Mouse (Mus musculus): ENCODE measurements around the gene Ercc6.
A peak's percentile ranks its signal among the peaks of the same experiment; 100 is the strongest.

Ercc6 gene

DNA sequence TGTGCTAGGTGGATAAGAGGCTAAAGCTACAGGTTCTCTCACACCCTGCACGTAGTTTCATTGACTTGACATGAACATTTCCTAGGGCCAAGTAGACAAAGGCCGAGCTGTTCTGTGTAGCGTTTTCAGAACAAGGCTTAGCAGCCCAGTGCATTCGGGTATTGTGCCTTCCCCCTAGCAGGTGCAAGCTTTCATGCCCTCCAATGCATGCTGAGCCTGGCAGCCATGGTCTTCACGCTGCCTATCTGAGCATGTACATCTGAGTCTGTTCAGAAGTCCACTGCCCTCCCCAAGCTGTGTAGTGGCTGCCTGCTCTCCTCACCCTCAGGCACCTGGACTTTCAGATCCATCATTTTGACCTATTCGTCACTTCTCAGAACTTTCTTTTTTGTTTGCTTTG lies 50.3 kb downstream of the Ercc6 start:
- DNase-seq (ENCODE audit: extremely low spot score, low spot score): no peak

DNA sequence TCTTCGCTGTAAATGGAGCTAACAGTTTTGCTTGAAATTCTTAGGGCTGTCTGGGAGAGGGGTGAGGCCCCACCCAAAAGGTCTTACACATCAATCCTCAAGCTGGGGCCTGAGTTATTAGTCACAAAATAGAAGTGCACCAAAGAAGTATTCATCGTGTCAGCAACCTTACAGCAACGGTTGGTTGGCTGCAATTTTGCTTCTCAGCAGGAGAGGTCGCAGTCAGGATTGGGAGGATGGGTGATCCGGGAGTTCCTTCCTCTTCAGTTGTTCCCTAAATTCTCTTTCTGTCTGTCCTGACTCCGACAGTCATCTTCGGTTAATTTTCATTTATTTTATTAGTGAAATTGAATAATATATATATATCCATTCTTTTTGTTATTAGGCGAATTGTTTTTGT lies 59.2 kb downstream of the Ercc6 start:
- DNase-seq (ENCODE audit: extremely low spot score, low spot score): no peak

DNA sequence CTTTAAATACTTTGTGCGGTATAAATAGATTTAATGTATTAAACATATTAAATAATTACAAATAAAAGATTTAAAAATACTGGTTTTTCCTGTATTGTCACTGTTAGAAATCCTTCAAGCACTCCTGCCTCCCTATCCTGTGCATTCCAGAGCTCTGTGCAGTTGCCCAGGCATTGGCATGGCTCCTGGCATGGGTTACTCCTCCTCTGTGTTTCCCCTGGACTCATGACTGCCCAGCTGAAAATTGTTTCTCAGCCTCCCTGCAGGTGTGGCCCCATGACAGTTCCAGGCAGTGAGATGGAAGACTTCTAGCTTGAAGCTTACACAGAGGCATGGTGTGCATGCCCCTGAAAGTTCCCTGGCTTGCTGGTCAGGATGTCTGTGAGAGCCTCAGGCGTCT lies 65.1 kb downstream of the Ercc6 start:
- DNase-seq (ENCODE audit: extremely low spot score, low spot score): no peak

DNA sequence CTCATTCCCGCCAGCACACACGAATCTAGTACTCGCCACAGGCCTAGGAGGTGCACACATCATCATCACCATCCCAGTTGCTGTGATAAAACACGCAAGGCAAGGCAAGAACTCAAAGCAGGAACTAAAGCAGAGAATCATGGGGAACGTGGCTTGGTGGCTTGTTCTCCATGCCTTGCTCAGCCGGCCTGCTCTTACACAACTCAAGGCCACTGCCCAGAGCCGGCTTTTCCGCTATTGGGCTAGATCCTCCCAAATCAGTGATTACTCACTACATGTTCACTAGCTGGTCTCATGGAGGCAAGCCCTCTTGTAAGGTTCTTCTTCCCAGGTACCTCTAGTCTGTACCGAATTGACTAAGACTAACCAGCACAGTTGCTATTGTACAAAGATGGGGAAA lies 70.4 kb downstream of the Ercc6 start:
- no peak for DNase-seq (ENCODE audit: extremely low spot score, low spot score)

DNA sequence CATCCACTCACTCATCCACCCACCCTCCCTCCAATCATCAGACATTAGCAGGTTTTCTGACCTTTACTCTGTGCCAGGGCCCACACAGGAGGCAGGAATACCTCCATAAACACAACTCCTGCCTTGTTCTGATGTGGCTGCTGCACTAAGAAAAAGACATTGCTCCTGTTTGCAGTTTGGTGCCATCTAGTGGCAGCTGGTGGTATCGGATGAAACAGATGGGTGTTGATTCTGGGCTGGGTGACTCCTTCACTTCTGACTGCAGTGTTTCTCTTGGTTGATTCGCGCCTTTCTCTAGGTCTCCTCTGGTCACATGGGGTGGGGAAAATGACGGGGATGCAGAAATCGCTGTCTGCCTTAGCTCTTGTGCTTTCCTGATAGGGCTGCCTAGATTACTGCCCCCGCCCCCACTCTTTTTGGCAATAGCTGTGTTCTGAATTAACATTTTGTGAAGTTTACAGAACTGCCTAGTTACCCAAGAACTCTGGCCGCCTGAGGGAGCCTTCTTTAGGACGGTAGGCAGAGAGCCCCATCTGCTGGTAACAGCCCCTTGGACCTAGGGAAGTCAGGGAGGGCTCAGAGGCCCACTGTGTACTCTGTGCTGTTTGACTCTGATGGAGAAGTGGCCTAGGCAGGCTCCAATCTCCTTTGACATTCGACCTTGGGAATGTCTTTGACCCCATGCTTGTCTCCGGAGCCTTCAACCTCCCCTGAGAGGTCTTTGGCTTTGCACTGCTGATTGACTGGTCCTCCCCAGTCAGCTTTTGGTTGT lies 73.9 kb downstream of the Ercc6 start:
- DNase-seq (ENCODE audit: extremely low spot score, low spot score): peak; percentile 86

DNA sequence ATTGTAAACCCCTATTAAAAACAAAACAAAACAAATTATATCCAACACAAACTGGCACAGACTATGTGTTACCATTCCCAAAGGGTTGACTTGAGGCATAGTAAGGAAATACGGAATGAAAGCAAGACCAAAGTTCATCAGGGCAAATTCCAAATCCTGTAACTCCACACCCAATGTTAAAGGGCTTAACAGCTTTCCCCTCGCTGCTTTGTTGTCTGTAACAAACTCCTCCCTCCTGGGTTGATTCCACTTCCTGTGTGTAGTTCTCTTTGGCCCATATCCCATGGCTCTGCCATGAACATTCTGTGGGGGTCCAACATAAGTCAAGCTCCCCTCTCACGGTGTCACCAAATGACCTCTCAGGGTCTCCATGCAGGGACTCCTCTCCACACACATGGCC lies 77.1 kb downstream of the Ercc6 start:
- no peak for DNase-seq (ENCODE audit: extremely low spot score, low spot score)

DNA sequence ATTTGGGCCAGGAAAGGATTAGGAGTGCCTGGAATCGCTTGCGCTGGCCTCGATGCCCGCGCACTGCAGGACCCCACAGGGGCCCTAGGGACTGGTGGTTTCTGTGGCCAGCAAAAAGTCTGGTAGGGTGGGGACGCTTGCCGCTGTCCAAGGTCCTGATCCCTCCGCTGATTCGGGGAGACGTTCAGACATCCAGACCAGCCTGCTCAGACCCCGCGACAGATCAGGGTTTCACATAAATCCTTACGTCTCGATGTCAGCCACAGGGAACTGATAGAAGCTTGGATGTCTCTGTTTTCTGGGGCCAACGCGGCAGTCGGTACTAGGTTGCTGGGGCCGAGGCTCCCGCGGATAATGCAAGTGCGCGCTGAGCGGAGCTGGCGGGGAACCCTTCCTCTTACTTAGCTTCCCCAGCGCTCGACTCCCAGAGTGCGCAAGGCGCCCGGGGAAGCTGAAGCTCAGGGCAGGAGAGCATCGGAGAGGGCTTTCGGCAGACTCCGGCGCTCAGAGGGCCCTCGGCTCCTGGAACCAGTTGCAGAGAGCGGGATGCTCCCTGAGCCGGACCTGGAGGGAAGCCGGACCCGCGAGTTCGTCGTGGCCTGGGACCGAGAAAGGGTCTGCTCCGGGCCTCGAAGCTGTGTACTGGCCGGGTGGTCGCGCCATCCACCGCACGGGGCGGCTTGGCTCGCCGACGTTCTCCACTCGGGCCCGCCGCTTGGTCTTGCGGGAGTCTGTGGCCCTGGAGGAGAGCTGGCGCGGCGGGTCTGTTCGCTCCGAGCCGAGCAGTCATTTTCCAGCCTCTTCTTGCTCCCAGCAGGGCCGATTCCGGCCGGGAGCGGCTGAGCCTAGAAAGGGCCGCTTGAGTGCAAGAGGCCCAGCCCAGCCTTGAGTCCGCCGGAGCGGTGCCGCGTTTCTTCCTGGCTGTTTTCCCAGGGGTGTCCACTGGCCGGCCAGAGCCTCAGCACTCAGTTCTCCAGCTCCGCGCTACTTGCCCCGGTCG lies 84.2 kb downstream of the Ercc6 start:
- peak; percentile 86 for DNase-seq (ENCODE audit: extremely low spot score, low spot score)

DNA sequence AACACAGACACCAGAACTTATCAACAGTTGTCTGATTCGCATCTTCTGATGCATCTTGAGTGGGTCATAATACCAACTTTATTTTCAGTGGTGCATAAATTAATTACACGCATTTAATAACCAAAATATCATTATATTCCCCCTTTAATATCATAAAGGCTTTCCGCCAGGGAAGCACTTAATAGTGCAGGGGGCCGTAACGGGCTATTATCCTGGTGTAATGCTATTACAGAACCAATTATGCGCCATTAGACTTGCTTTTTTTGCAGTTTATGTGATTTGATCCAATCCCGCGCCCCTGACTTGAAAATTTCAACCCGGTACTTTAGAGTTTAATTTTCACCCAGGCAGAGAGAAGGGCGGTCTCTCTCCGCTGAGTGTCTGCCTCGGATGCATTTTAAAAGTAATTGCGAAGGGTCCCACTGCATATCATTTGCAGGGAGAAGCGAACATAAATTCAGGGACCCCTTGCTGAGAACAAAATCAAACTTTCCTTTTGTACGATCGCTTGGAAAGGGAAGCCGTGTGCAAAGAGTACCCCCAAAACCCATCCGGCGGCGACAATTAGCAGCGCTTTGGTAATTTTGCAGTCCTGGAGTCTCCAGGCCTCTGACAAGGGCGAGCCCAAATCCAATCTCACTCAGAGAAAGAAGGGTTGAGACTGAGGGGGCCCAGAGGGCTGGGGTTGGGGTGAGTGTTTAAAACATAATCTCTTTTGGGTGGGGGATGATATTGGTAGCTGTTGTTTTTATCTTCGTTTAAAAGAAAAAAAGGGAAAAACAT lies 85.3 kb downstream of the Ercc6 start:
- peak; percentile 26 for DNase-seq (ENCODE audit: extremely low spot score, low spot score)

DNA sequence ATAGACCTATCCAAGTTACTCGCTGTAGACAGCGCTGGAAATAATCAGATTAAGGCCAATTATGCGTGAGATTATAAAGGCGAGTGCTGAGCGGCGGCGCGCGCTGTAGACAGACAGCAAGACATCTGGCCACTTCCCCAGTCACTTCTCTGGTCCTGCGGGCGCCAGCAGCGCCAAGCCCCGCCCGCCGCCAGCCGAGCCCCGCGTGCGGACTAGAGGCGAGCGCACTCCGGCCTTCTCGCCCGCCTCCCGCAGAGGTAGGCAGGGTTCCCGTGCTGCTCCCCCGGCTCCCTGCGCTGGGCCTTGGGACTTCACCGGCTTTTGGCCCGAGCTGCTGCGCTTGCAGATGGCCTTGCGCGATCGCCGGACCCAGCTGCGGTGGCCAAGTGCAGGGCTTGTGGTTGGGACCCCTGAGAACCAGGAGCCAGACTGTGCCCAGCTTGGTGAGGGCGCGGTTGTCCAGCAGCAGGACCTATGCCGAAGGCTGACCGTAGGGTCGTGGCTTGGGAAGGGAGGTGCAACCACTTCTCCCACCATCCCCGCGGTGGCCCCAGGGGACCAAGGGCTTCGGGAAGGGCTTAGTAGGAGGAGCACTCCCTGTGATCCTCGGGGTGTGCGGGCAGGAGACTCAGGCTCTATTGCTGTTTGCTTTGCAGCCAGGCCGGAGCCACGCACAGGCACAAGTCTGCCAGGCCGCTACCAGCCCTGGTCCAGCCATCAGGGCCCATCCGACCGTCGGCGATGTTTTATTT lies 86.1 kb downstream of the Ercc6 start, which contains the start of gene Prrxl1:
Gene Prrxl1 (plus strand): TSS at position 118 of the 752 bp plus-strand sequence.
- DNase-seq (ENCODE audit: extremely low spot score, low spot score): peak; percentile 60

DNA sequence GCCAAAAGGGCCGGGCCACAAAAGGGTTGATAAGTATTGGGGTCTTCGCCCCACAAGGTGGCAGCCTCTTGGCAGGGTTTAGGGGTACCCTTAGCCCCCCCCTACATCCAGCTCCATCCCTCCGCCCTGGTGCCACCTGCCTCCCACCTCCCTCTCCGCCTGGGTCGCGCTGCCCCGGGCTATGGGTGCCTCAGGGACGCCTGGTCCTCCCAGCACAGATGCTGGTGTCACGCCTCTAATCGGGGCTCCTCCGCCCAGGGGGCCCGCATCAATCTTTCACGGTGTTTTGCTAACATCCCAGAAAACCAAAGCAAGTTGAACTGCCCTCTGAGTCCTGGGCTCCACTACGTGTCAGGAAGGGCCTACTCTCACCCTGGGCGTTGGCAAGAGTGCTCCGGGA lies 86.8 kb downstream of the Ercc6 start:
- peak; percentile 48 for DNase-seq (ENCODE audit: extremely low spot score, low spot score)

DNA sequence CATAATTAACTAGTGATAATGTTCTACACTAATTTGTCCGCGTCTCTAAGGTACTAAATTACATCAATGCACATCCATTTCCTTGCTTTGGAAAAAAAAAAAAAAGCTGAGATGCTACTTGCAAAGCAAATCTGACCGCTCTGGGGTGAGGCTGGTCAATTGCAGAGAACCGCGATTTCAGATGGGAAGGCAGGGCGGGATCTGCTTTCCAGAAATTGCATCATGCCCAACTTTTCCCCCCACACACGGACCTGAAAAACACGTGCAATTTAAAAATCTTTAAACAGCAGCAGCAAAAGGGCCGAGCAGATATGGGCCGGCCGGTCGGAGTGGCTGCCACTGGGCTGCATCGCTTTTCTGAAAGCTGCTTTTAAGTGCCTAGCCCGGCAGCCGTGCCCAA lies 92.2 kb downstream of the Ercc6 start:
- no peak for DNase-seq (ENCODE audit: extremely low spot score, low spot score)

DNA sequence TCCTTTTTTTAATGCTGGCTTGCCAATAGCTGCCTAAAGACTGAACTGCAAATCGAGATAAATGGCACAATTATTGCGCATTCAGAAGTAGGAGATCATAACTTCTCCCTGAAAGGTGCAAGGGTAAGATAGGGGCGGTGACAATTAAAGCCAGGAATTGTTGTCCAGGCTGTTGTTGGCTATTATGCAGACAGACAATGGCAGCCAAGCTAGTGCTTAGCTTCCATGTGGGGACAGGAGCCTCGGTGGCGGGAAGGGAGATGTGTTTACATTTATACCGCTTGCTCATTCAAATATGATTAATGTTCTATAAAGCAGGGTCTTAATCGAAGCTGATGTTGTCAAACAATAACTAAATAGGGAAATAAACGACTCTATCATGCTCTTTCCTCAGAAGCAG lies 93.0 kb downstream of the Ercc6 start:
- DNase-seq (ENCODE audit: extremely low spot score, low spot score): no peak

DNA sequence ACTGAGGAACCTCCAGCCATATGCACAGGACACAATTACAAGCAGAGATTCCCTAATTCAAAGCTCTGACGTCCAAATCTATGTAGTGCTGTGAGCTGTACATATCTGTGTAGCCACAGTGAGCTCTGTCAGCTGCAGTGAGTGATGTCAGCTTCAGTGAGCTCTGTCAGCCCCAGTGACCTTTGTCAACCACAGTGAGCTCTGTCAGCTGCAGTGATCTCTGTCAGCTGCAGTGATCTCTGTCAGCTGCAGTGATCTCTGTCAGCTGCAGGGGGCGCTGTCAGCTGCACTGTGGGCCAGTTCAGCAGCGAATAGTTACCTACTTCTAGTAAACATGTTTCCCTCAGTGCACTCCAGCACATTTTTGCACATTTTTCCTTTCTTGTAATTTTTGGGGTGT lies 96.1 kb downstream of the Ercc6 start:
- no peak for DNase-seq (ENCODE audit: extremely low spot score, low spot score)

DNA sequence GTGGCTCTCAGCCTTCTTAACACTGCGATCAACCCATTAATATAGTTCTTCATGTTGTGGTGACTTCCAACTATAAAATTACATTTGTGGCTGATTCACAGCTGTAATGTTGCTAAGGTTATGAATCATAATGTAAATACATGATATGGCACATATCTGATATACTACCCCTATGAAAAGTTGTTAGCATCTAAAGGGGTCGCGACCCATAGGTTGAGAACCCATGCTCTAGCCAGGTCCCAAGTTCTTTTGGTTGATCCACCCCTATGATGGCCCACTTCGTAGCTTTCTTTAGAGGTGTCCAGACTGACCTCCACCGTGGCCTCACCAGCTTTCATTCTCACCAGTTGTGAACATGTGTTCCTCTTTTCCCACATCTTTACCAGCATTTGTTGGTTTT lies 103.9 kb downstream of the Ercc6 start:
- no peak for DNase-seq (ENCODE audit: extremely low spot score, low spot score)

DNA sequence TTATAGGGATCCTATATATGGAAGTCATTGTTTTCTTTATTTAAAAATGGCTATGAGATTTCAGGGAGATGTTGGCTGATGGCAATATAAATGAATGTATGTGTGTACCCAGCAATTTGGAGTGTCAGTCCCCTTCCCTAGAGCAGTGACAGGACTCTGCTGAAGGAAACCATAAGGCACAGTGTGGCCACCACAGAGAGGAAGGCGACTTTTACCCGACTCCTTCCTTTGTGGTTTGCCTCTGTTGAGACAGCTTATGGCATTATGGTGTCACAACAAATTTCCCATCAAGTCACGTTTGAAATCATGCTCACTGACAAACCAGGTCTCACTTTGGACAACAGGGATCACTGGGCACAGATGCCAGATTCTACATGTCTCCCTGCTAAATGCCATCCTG lies 110.9 kb downstream of the Ercc6 start:
- DNase-seq (ENCODE audit: extremely low spot score, low spot score): no peak

DNA sequence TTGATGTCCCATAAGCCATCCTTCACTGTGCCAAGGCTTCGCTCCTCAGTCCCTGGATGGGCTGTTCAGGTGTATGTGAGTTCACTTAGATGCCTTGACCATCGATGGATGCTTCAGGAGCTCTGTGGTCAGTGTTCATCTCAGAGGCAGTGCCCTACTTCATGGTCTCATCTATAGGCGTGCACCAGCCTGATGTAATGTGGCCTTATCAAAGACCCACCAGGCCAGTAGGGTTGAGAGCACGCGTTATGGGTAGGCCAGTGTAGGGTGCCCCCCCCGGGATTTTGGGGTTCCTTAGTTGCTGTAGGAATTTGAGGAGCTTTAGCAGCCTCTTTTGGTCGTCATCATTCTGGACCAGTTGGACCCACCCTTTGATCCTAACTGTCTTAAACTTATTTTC lies 111.5 kb downstream of the Ercc6 start:
- no peak for DNase-seq (ENCODE audit: extremely low spot score, low spot score)

DNA sequence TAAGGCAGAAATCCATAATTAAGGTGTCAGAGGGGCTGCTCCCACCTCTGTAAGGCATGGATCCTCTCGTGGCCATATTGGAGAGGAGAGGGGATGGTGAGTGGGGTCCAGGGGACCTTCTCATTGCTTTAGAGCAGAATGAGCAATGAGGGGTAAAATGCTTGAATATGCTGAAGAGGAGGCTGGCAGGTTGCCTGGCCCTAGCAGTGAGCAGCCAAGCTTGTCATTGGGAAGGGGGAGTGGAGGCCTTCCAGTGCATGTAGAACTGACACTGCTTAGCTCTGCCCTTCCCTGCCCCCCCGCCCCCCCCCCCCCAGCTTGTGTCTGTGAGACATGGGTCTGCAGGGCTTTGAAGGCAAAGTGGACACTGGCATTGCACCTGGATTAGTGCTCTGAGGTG lies 114.0 kb downstream of the Ercc6 start:
- DNase-seq (ENCODE audit: extremely low spot score, low spot score): no peak

DNA sequence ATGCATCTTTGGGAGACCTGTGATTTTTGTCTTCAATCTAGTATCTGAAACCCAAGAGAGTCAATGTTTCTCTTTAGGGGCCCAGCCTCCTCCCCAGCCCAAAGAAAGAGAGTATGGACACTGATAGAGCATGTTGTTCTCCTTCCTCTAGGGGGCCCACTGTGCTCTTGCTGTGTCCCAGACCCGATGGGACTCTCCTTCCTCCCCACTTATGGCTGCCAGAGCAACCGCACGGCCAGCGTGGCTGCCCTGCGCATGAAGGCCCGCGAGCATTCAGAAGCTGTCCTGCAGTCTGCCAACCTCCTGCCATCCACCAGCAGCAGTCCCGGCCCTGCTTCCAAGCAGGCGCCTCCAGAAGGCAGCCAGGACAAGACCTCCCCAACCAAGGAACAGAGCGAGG lies 115.3 kb downstream of the Ercc6 start:
- DNase-seq (ENCODE audit: extremely low spot score, low spot score): no peak

Measured in neural tube, embryonic 10.5 days (tissue).